Mouse (Mus musculus): ENCODE measurements around the gene Timp1. TPM values are rescaled to one million over a fixed set of nuclear protein-coding genes. Genes with fewer than 3 reads are reported as not detected.

Timp1 gene
- total RNA-seq, 2 experiments from 2014 or later, result 0.34 to 0.47 TPM

DNA sequence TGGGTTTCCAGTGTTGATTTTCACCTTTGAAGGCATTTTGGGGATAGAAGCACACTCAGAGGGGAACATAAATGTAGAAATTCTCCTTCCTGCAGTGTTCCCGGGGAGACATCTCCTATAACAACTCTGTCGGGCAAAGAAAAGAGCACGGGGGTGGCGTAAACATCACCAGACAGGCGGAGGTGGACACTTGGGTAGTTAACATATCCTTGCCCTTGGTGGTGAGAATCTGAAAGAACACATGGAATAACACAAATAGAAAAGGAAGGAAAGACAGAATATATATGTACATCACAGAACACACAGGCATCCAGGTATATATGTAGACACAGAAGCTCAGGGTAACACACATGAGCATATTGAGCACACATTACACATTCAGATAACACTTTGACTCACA, 51.4 kb downstream of the Timp1 start:
- DNase-seq (ENCODE audit: extremely low spot score in 1 of 2, low spot score in 1 of 2), result no peak

DNA sequence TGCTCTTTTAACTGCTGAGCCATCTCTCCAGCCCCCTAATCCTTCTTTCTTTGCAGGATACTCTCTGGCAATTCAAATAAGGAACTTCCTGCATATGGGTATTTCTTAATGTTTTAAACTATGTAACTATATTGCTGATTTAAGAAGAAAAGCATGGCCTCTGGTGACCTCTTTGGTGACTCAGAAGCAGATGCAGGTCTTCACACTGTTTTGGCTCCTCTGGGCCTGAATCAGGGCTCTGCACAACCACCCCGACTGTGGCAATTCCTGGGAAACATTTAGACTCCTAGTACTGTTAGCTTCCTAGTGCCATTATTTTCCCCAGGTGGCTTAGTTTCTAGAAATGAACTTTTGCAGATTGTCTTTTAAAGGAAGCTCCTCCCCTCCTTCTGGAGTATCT, 53.5 kb downstream of the Timp1 start:
- DNase-seq (ENCODE audit: extremely low spot score in 1 of 2, low spot score in 1 of 2), result no peak

Small RNAs within 50 kb of the gene (microRNA-seq; reads per million reads assigned to microRNA genes)
- 0 reads per million in 2 experiments for gene Gm24824
- gene Mir5617, result 5.2 to 8.1 reads per million in 2 experiments

Other genes starting within 250 kb of the Timp1 start
- gene Uba1, start 211.8 kb upstream of the Timp1 start, total RNA-seq (2021), result 100 to 1,000 TPM; 365 to 398 TPM
- 100 to 1,000 TPM; 251 to 255 TPM for gene Cdk16, start 182.2 kb upstream of the Timp1 start, total RNA-seq (2021)
- 100 to 1,000 TPM; 104 TPM for gene Usp11, start 166.3 kb upstream of the Timp1 start, total RNA-seq (2021)
- gene Araf, start 72.4 kb upstream of the Timp1 start, total RNA-seq (2021), result 100 to 1,000 TPM; 187 to 192 TPM
- gene Syn1, start 50.8 kb downstream of the Timp1 start, total RNA-seq (2021), result 100 to 1,000 TPM; 476 to 498 TPM
- gene Cfp, start 61.4 kb downstream of the Timp1 start, total RNA-seq (2021), result 10 to 100 TPM; 12.4 to 17.5 TPM
- 10 to 100 TPM; 75.4 to 79.0 TPM for gene Elk1, start 80.4 kb downstream of the Timp1 start, total RNA-seq (2021)
- 10 to 100 TPM in 1 of 2 experiments, 1 to 10 TPM in 1; 9.6 to 13.0 TPM for gene Uxt, start 91.9 kb downstream of the Timp1 start, total RNA-seq (2021)
- gene Zfp182, start 192.2 kb downstream of the Timp1 start, total RNA-seq (2021), result 10 to 100 TPM in 1 of 2 experiments, 1 to 10 TPM in 1; 7.3 to 11.4 TPM
- gene Spaca5, start 198.2 kb downstream of the Timp1 start, total RNA-seq (2021), result not detected
- gene Zfp300, start 219.4 kb downstream of the Timp1 start, total RNA-seq (2021), result 1 to 10 TPM; 4.2 to 4.6 TPM
- gene Ssxa1, start 245.7 kb downstream of the Timp1 start, total RNA-seq (2021), result not detected